Mouse (Mus musculus) liver, embryonic 16.5 days (tissue): Measurements from ENCODE around the gene Gm45521. TPM values are rescaled to one million over a fixed set of nuclear protein-coding genes. Genes with fewer than 3 reads are reported as not detected.

Experiments
- ATAC-seq: fragments of 200-750 bp; cut with Nextera tagmentation; 2 replicates; pipeline ENCODE4 v1.8.0; 2017; ENCODE audit warnings: low read depth, mild to moderate bottlenecking, moderate number of reproducible peaks, moderate library complexity
- H3K27ac ChIP-seq: fragments of 300-500 bp; sonication (generic); 2 replicates; pipeline ENCODE4 v1.5.1; 2014; ENCODE audit warnings: mild to moderate bottlenecking, low read length
- H3K27me3 ChIP-seq: fragments of 300-500 bp; sonication (generic); 2 replicates; pipeline ENCODE4 v1.6.1; 2014; ENCODE audit warnings: low read depth, low read length, mixed read lengths; ENCODE audit not compliant: control insufficient read depth, insufficient read depth
- H3K36me3 ChIP-seq: fragments of 300-500 bp; sonication (generic); 2 replicates; pipeline ENCODE4 v1.6.1; 2014; ENCODE audit warnings: mild to moderate bottlenecking; ENCODE audit not compliant: control insufficient read depth, insufficient read depth
- H3K4me1 ChIP-seq: fragments of 300-500 bp; sonication (generic); 2 replicates; pipeline ENCODE4 v1.6.1; 2014; ENCODE audit warnings: low read depth, low read length, mixed read lengths; ENCODE audit not compliant: control insufficient read depth
- H3K4me2 ChIP-seq: fragments of 300-500 bp; sonication (generic); 2 replicates; pipeline ENCODE4 v1.6.1; 2014; ENCODE audit warnings: low read depth, low read length, mixed read lengths
- H3K4me3 ChIP-seq: fragments of 300-500 bp; sonication (generic); 2 replicates; pipeline ENCODE4 v1.5.1; 2014; ENCODE audit warnings: low read depth, mild to moderate bottlenecking, low read length
- H3K9ac ChIP-seq: fragments of 300-500 bp; sonication (generic); 2 replicates; pipeline ENCODE4 v1.6.1; 2014; ENCODE audit warnings: low read depth, low read length
- H3K9me3 ChIP-seq: fragments of 300-500 bp; sonication (generic); replicated peaks from 2 replicates; pipeline ENCODE4 v1.6.1; 2016; ENCODE audit warnings: low read length; ENCODE audit not compliant: control insufficient read depth
- WGBS: fragments of 180-500 bp; shearing (Covaris S2); extraction: QIAGEN DNeasy Blood & Tissue Kit; methylation state at CpG from one replicate; pipeline ENCODE4 v1.1.7; 2014; ENCODE audit not compliant: insufficient replicate concordance; 5-methylcytosine and 5-hydroxymethylcytosine counted together
- polyA plus RNA-seq: library from polyadenylated mRNA; unstranded; fragments of >200 nt; fragmentation: Nextera tagmentation; extraction: Ambion mirVana; gene quantifications from 2 replicates; pipeline ENCODE4 v1.2.1, GENCODE M21; 2015

Gene Gm45521
- polyA plus RNA-seq, 1 experiment from 2014 or later = not detected

- Histone ChIP-seq H3K9ac (no peak overlapping the region), H3K36me3 (no peaks in the 10 kb centered on the region), H3K27me3 (no peaks in the 10 kb centered on the region), H3K4me1 (no peaks in the 10 kb centered on the region; the same call in 1 of the 2 replicates), H3K9me3 (no peaks in the 10 kb centered on the region), H3K4me3 (no peak overlapping the region), H3K27ac (no peak overlapping the region), H3K4me2 (no peak overlapping the region)
- WGBS = 71% methylated on average over 6 of the region's 6 CpGs
- ATAC-seq = no peak
Measured at GRCm38 (mm10) chr14:7986913-7987312, 29.8 kb downstream of the Gm45521 start.

- H3K27me3 ChIP-seq = no peaks in the 10 kb centered on the region
- H3K9me3 ChIP-seq = no peaks in the 10 kb centered on the region
- no peak overlapping the region for H3K9ac ChIP-seq
- no peak overlapping the region for H3K4me3 ChIP-seq
- no peaks in the 10 kb centered on the region; the same call in 1 of the 2 replicates for H3K4me1 ChIP-seq
- WGBS = 30% methylated on average over 1 of the region's 1 CpGs
- H3K27ac ChIP-seq = no peak overlapping the region
- no peaks in the 10 kb centered on the region for H3K36me3 ChIP-seq
- no peak overlapping the region for H3K4me2 ChIP-seq
- no peak for ATAC-seq
Measured at GRCm38 (mm10) chr14:7989371-7989770, 32.3 kb downstream of the Gm45521 start.

GRCm38 (mm10) chr14:7989961-7990360 lies 32.9 kb downstream of the Gm45521 start:
- no peak for ATAC-seq
- Histone ChIP-seq H3K36me3 (no peaks in the 10 kb centered on the region), H3K4me3 (no peak overlapping the region), H3K4me1 (no peaks in the 10 kb centered on the region; the same call in 1 of the 2 replicates), H3K27me3 (no peaks in the 10 kb centered on the region), H3K9ac (no peak overlapping the region), H3K9me3 (no peaks in the 10 kb centered on the region), H3K27ac (no peak overlapping the region), H3K4me2 (no peak overlapping the region)
- 35% methylated on average over 3 of the region's 3 CpGs for WGBS

GRCm38 (mm10) chr14:7991108-7991776 lies 34.2 kb downstream of the Gm45521 start:
- Histone ChIP-seq H3K36me3 (no peaks in the 10 kb centered on the region), H3K4me2 (no peak overlapping the region), H3K9ac (no peak overlapping the region), H3K9me3 (no peaks in the 10 kb centered on the region), H3K4me3 (no peak overlapping the region), H3K27ac (peak overlapping the region; percentile 29; the same call in 1 of the 2 replicates), H3K27me3 (no peaks in the 10 kb centered on the region), H3K4me1 (no peaks in the 10 kb centered on the region; the same call in 1 of the 2 replicates)
- ATAC-seq = peak; percentile 65
- WGBS = 52% methylated on average over 5 of the region's 5 CpGs

- H3K9me3 ChIP-seq = no peaks in the 10 kb centered on the region
- WGBS = 57% methylated on average over 6 of the region's 6 CpGs
- no peaks in the 10 kb centered on the region for H3K36me3 ChIP-seq
- no peak overlapping the region for H3K9ac ChIP-seq
- H3K27me3 ChIP-seq = no peaks in the 10 kb centered on the region
- ATAC-seq = no peak
- H3K4me3 ChIP-seq = no peak overlapping the region
- no peak overlapping the region for H3K27ac ChIP-seq
- H3K4me2 ChIP-seq = no peak overlapping the region
- H3K4me1 ChIP-seq = no peaks in the 10 kb centered on the region; the same call in 1 of the 2 replicates
Measured at GRCm38 (mm10) chr14:7992158-7992557, 35.1 kb downstream of the Gm45521 start.

GRCm38 (mm10) chr14:7994271-7994767 lies 37.2 kb downstream of the Gm45521 start, which contains the start of gene Dnase1l3:
TSS of gene Dnase1l3 (minus strand) at chr14:7994573.
- 0 out of 2 replicates have a peak within 1 kb of the TSS, but pooled peaks have one; percentile 6 for H3K4me2 ChIP-seq
- no peaks in the 10 kb centered on the region for H3K36me3 ChIP-seq
- no peaks in the 10 kb centered on the region for H3K27me3 ChIP-seq
- H3K9me3 ChIP-seq = no peaks in the 10 kb centered on the region
- no peak within 1 kb of the TSS for H3K27ac ChIP-seq
- no peaks in the 10 kb centered on the region; the same call in 1 of the 2 replicates for H3K4me1 ChIP-seq
- H3K9ac ChIP-seq = no peak within 1 kb of the TSS
- peak; percentile 47; the same call in 1 of the 2 replicates for ATAC-seq
- no peak within 1 kb of the TSS for H3K4me3 ChIP-seq
- 41% methylated on average over 8 of the region's 8 CpGs for WGBS

- WGBS = 2% methylated on average over 15 of the region's 15 CpGs
- no peak overlapping the region for H3K9ac ChIP-seq
- 0 out of 2 replicates have a peak, but pooled peaks have one; percentile 19 for ATAC-seq
Measured at GRCm38 (mm10) chr14:7997255-7997696, 40.2 kb downstream of the Gm45521 start.

GRCm38 (mm10) chr14:7999030-7999429 lies 41.9 kb downstream of the Gm45521 start:
- WGBS = 58% methylated on average over 3 of the region's 3 CpGs
- peaks cover 22% of the 10 kb centered on the region for H3K27me3 ChIP-seq
- no peak overlapping the region for H3K9ac ChIP-seq
- no peak overlapping the region for H3K27ac ChIP-seq
- peaks cover 3% of the 10 kb centered on the region for H3K4me1 ChIP-seq
- ATAC-seq = no peak
- H3K4me2 ChIP-seq = no peak overlapping the region
- no peaks in the 10 kb centered on the region for H3K9me3 ChIP-seq
- H3K4me3 ChIP-seq = no peak overlapping the region
- H3K36me3 ChIP-seq = no peaks in the 10 kb centered on the region

More at GRCm38 (mm10) chr14:7997255-7997696, 40.2 kb downstream of the Gm45521 start:
- H3K4me3 ChIP-seq = no peak overlapping the region
- H3K27me3 ChIP-seq = peaks cover 5% of the 10 kb centered on the region
- no peaks in the 10 kb centered on the region for H3K9me3 ChIP-seq
- peak overlapping the region; percentile 52 for H3K4me2 ChIP-seq
- H3K27ac ChIP-seq = no peak overlapping the region
- H3K4me1 ChIP-seq = no peaks in the 10 kb centered on the region
- no peaks in the 10 kb centered on the region for H3K36me3 ChIP-seq

GRCm38 (mm10) chr14:7999435-7999834 lies 42.3 kb downstream of the Gm45521 start:
- 65% methylated on average over 5 of the region's 5 CpGs for WGBS
- no peak overlapping the region for H3K9ac ChIP-seq
- H3K4me1 ChIP-seq = peaks cover 3% of the 10 kb centered on the region
- peaks cover 26% of the 10 kb centered on the region for H3K27me3 ChIP-seq
- H3K27ac ChIP-seq = no peak overlapping the region
- ATAC-seq = no peak
- no peak overlapping the region for H3K4me3 ChIP-seq
- no peaks in the 10 kb centered on the region for H3K9me3 ChIP-seq
- H3K36me3 ChIP-seq = no peaks in the 10 kb centered on the region
- H3K4me2 ChIP-seq = no peak overlapping the region
